Mouse (Mus musculus) cerebellum, adult 2 months (tissue): ENCODE data around the gene Zbtb20.

Experiments
- CTCF ChIP-seq: fragments of 200-500 bp; IDR thresholded peaks from 2 replicates; pipeline ENCODE4 v1.5.1; 2011; ENCODE audit warnings: low read depth, mild to moderate bottlenecking, control low read depth, low read length, moderate library complexity, borderline replicate concordance; ENCODE audit not compliant: insufficient read depth
- POLR2A ChIP-seq: fragments of 200-500 bp; IDR thresholded peaks from 2 replicates; pipeline ENCODE4 v1.6.1; 2011; ENCODE audit warnings: low read length, control low read depth, borderline replicate concordance; ENCODE audit not compliant: insufficient read depth

DNA sequence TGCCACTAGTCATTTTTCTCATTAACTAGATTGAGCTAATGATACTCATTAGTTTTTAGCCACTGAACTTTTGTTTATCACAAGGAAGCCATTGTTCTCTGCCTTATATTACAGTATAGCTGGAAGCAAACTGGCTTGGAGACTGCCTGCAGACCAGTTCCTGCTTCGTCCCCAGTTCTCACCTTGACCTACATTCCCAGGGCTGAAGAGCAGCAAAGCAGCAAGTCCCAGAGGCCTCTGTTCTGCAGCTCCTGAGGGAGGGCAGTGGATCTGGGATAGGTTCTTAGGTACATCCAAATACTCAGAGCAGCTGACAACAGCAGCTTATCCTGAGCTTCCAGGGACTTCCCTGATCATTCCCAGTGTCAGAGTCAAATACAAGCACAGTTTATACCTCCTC is 652.6 kb downstream of the Zbtb20 start:
- TF ChIP-seq CTCF, result no peak
- TF ChIP-seq POLR2A, result no peak
